Mouse (Mus musculus): ENCODE data around the gene Olfr1291-ps1. TPM values are rescaled to one million over a fixed set of nuclear protein-coding genes. Genes with fewer than 3 reads are reported as not detected.

Gene Olfr1291-ps1
- not detected in 2 replicates for polyA plus RNA-seq (2014; fragmentation: Nextera tagmentation; extraction: Ambion mirVana)

GRCm38 (mm10) chr2:111496880-111497279 is at the start of gene Olfr1291-ps1:
Gene Olfr1291-ps1 (plus strand): TSS chr2:111497180.
- no peaks in the 10 kb centered on the region for H3K36me3 ChIP-seq (ENCODE audit: control insufficient read depth, insufficient read depth, low read length)
- 93% methylated on average over 3 of the region's 3 CpGs for WGBS

GRCm38 (mm10) chr2:111448842-111449241 is 48.1 kb upstream of the Olfr1291-ps1 start, which contains the start of gene Olfr1287:
Gene Olfr1287 (plus strand): TSS chr2:111449142.
- H3K27ac ChIP-seq (ENCODE audit: low read depth, low read length) = no peak within 1 kb of the TSS
- DNase-seq (ENCODE audit: low spot score, missing footprints) = no peak
- no peaks in the 10 kb centered on the region for H3K27me3 ChIP-seq (ENCODE audit: control insufficient read depth, insufficient read depth, low read length)
- H3K9me3 ChIP-seq (ENCODE audit: control insufficient read depth, low read length) = no peaks in the 10 kb centered on the region
- H3K9ac ChIP-seq (ENCODE audit: low read length) = no peak within 1 kb of the TSS
- H3K4me1 ChIP-seq (ENCODE audit: control insufficient read depth, insufficient read depth, low read length) = no peaks in the 10 kb centered on the region
- no peak within 1 kb of the TSS for H3K4me3 ChIP-seq (ENCODE audit: low read depth, low read length)
- no peak within 1 kb of the TSS for H3K4me2 ChIP-seq
- 76% methylated on average over 1 of the region's 1 CpGs for WGBS
- no peaks in the 10 kb centered on the region for H3K36me3 ChIP-seq (ENCODE audit: control insufficient read depth, insufficient read depth, low read length)
- no peak for ATAC-seq (ENCODE audit: low FRiP score)

More at GRCm38 (mm10) chr2:111496880-111497279, at the start of gene Olfr1291-ps1:
- Histone ChIP-seq H3K9me3 (ENCODE audit: control insufficient read depth, low read length) (no peaks in the 10 kb centered on the region), H3K27me3 (ENCODE audit: control insufficient read depth, insufficient read depth, low read length) (no peaks in the 10 kb centered on the region), H3K4me3 (ENCODE audit: low read depth, low read length) (no peak within 1 kb of the TSS), H3K27ac (ENCODE audit: low read depth, low read length) (no peak within 1 kb of the TSS), H3K9ac (ENCODE audit: low read length) (no peak within 1 kb of the TSS), H3K4me2 (no peak within 1 kb of the TSS), H3K4me1 (ENCODE audit: control insufficient read depth, insufficient read depth, low read length) (no peaks in the 10 kb centered on the region)
- DNase-seq (ENCODE audit: low spot score, missing footprints) (no peak), ATAC-seq (ENCODE audit: low FRiP score) (no peak)

GRCm38 (mm10) chr2:111473801-111474200 is 23.2 kb upstream of the Olfr1291-ps1 start, which contains the start of gene Olfr1288:
Gene Olfr1288 (plus strand): TSS chr2:111474101.
- DNase-seq (ENCODE audit: low spot score, missing footprints) = no peak
- WGBS = 88% methylated on average over 1 of the region's 1 CpGs
- ATAC-seq (ENCODE audit: low FRiP score) = no peak
- Histone ChIP-seq H3K27ac (ENCODE audit: low read depth, low read length) (no peak within 1 kb of the TSS), H3K9ac (ENCODE audit: low read length) (no peak within 1 kb of the TSS), H3K9me3 (ENCODE audit: control insufficient read depth, low read length) (no peaks in the 10 kb centered on the region), H3K36me3 (ENCODE audit: control insufficient read depth, insufficient read depth, low read length) (no peaks in the 10 kb centered on the region), H3K4me1 (ENCODE audit: control insufficient read depth, insufficient read depth, low read length) (no peaks in the 10 kb centered on the region), H3K4me2 (no peak within 1 kb of the TSS), H3K4me3 (ENCODE audit: low read depth, low read length) (no peak within 1 kb of the TSS), H3K27me3 (ENCODE audit: control insufficient read depth, insufficient read depth, low read length) (no peaks in the 10 kb centered on the region)

- no peaks in the 10 kb centered on the region for H3K36me3 ChIP-seq (ENCODE audit: control insufficient read depth, insufficient read depth, low read length)
- H3K4me2 ChIP-seq = no peak within 1 kb of the TSS
- no peak within 1 kb of the TSS for H3K27ac ChIP-seq (ENCODE audit: low read depth, low read length)
- 86% methylated on average over 1 of the region's 1 CpGs for WGBS
- H3K9ac ChIP-seq (ENCODE audit: low read length) = no peak within 1 kb of the TSS
- no peaks in the 10 kb centered on the region for H3K9me3 ChIP-seq (ENCODE audit: control insufficient read depth, low read length)
- H3K4me1 ChIP-seq (ENCODE audit: control insufficient read depth, insufficient read depth, low read length) = no peaks in the 10 kb centered on the region
- DNase-seq (ENCODE audit: low spot score, missing footprints) (no peak), ATAC-seq (ENCODE audit: low FRiP score) (no peak)
- H3K4me3 ChIP-seq (ENCODE audit: low read depth, low read length) = no peak within 1 kb of the TSS
- no peaks in the 10 kb centered on the region for H3K27me3 ChIP-seq (ENCODE audit: control insufficient read depth, insufficient read depth, low read length)
These were observed 16.5 kb upstream of the Olfr1291-ps1 start, which contains the start of gene Olfr1289 for GRCm38 (mm10) chr2:111480519-111480918. Gene Olfr1289 (plus strand): TSS chr2:111480819.

- Histone ChIP-seq H3K9me3 (ENCODE audit: control insufficient read depth, low read length) (no peaks in the 10 kb centered on the region), H3K4me3 (ENCODE audit: low read depth, low read length) (no peak within 1 kb of the TSS), H3K4me2 (no peak within 1 kb of the TSS), H3K27ac (ENCODE audit: low read depth, low read length) (no peak within 1 kb of the TSS), H3K27me3 (ENCODE audit: control insufficient read depth, insufficient read depth, low read length) (no peaks in the 10 kb centered on the region), H3K4me1 (ENCODE audit: control insufficient read depth, insufficient read depth, low read length) (no peaks in the 10 kb centered on the region), H3K9ac (ENCODE audit: low read length) (no peak within 1 kb of the TSS), H3K36me3 (ENCODE audit: control insufficient read depth, insufficient read depth, low read length) (no peaks in the 10 kb centered on the region)
- ATAC-seq (ENCODE audit: low FRiP score) = no peak
- WGBS = 84% methylated on average over 5 of the region's 5 CpGs
- no peak for DNase-seq (ENCODE audit: low spot score, missing footprints)
These were observed 3.3 kb upstream of the Olfr1291-ps1 start, which contains the start of gene Olfr1290 for GRCm38 (mm10) chr2:111493729-111494128. Gene Olfr1290 (minus strand): TSS chr2:111493829.

- Histone ChIP-seq H3K4me2 (no peak overlapping the region), H3K4me1 (ENCODE audit: control insufficient read depth, insufficient read depth, low read length) (no peaks in the 10 kb centered on the region), H3K4me3 (ENCODE audit: low read depth, low read length) (no peak overlapping the region), H3K27ac (ENCODE audit: low read depth, low read length) (no peak overlapping the region), H3K9me3 (ENCODE audit: control insufficient read depth, low read length) (no peaks in the 10 kb centered on the region), H3K9ac (ENCODE audit: low read length) (no peak overlapping the region), H3K36me3 (ENCODE audit: control insufficient read depth, insufficient read depth, low read length) (no peaks in the 10 kb centered on the region), H3K27me3 (ENCODE audit: control insufficient read depth, insufficient read depth, low read length) (no peaks in the 10 kb centered on the region)
- 85% methylated on average over 10 of the region's 10 CpGs for WGBS
- no peak for DNase-seq (ENCODE audit: low spot score, missing footprints)
- 0 out of 2 replicates have a peak, but pooled peaks have one; percentile 11 for ATAC-seq (ENCODE audit: low FRiP score)
These were observed 20.5 kb downstream of the Olfr1291-ps1 start for GRCm38 (mm10) chr2:111517451-111517850.

- H3K36me3 ChIP-seq (ENCODE audit: control insufficient read depth, insufficient read depth, low read length) = no peaks in the 10 kb centered on the region
- H3K27ac ChIP-seq (ENCODE audit: low read depth, low read length) = no peak within 1 kb of the TSS
- H3K9me3 ChIP-seq (ENCODE audit: control insufficient read depth, low read length) = no peaks in the 10 kb centered on the region
- WGBS = 86% methylated on average over 1 of the region's 1 CpGs
- no peak within 1 kb of the TSS for H3K4me3 ChIP-seq (ENCODE audit: low read depth, low read length)
- no peaks in the 10 kb centered on the region for H3K4me1 ChIP-seq (ENCODE audit: control insufficient read depth, insufficient read depth, low read length)
- ATAC-seq (ENCODE audit: low FRiP score) = no peak
- H3K4me2 ChIP-seq = no peak within 1 kb of the TSS
- no peak for DNase-seq (ENCODE audit: low spot score, missing footprints)
- H3K9ac ChIP-seq (ENCODE audit: low read length) = no peak within 1 kb of the TSS
- no peaks in the 10 kb centered on the region for H3K27me3 ChIP-seq (ENCODE audit: control insufficient read depth, insufficient read depth, low read length)
These were observed 27.9 kb downstream of the Olfr1291-ps1 start, which contains the start of gene Olfr1293-ps for GRCm38 (mm10) chr2:111524903-111525302. Gene Olfr1293-ps (plus strand): TSS chr2:111525203.

- WGBS = 60% methylated on average over 1 of the region's 1 CpGs
- no peak within 1 kb of the TSS for H3K4me2 ChIP-seq
- H3K27me3 ChIP-seq (ENCODE audit: control insufficient read depth, insufficient read depth, low read length) = no peaks in the 10 kb centered on the region
- DNase-seq (ENCODE audit: low spot score, missing footprints) = no peak
- no peak within 1 kb of the TSS for H3K9ac ChIP-seq (ENCODE audit: low read length)
- no peaks in the 10 kb centered on the region for H3K4me1 ChIP-seq (ENCODE audit: control insufficient read depth, insufficient read depth, low read length)
- no peaks in the 10 kb centered on the region for H3K9me3 ChIP-seq (ENCODE audit: control insufficient read depth, low read length)
- H3K4me3 ChIP-seq (ENCODE audit: low read depth, low read length) = no peak within 1 kb of the TSS
- H3K36me3 ChIP-seq (ENCODE audit: control insufficient read depth, insufficient read depth, low read length) = no peaks in the 10 kb centered on the region
- H3K27ac ChIP-seq (ENCODE audit: low read depth, low read length) = no peak within 1 kb of the TSS
- ATAC-seq (ENCODE audit: low FRiP score) = no peak
These were observed 43.2 kb downstream of the Olfr1291-ps1 start, which contains the start of gene Olfr1294 for GRCm38 (mm10) chr2:111540191-111540590. Gene Olfr1294 (minus strand): TSS chr2:111540291.

All from midbrain, embryonic 11.5 days (tissue).